Mouse (Mus musculus) adrenal gland, adult 2 months (tissue): ENCODE measurements at regions not wholly inside any gene's neighbourhood (a gene's known extent, or its start where the extent isn't known, plus 50 kb on each side); places are given as distances from the start of the nearest gene placed in this dataset.
A peak's percentile ranks its signal among the peaks of the same experiment; 100 is the strongest.

ENCODE experiments used
- DNase-seq: peaks from one replicate; pipeline ENCODE4 v3.0.0; 2021

- peak; percentile 33 for DNase-seq
Observed at GRCm38 (mm10) chr5:116900846-116901245, 215.1 kb downstream of the Suds3 start.

DNA sequence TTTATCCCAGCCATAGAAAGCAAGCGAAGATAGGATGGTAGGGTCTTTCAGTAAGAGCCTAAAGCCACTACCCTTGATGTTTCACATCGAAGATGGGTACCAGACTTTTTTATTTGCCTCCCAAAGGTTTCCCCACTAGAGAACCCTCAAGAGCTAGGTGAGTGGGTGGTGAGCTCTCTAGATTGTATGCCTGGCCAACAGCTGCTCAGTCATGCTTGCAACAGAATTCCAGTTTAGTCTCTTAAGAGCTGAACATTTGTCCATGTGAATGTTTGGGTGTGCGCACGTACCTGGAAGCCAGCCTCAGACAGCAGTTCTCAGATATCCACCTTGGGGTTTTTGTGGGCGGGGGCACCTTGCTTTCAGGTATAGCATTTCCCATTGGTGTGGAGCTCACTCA is 218.5 kb downstream of the Suds3 start:
- no peak for DNase-seq

DNA sequence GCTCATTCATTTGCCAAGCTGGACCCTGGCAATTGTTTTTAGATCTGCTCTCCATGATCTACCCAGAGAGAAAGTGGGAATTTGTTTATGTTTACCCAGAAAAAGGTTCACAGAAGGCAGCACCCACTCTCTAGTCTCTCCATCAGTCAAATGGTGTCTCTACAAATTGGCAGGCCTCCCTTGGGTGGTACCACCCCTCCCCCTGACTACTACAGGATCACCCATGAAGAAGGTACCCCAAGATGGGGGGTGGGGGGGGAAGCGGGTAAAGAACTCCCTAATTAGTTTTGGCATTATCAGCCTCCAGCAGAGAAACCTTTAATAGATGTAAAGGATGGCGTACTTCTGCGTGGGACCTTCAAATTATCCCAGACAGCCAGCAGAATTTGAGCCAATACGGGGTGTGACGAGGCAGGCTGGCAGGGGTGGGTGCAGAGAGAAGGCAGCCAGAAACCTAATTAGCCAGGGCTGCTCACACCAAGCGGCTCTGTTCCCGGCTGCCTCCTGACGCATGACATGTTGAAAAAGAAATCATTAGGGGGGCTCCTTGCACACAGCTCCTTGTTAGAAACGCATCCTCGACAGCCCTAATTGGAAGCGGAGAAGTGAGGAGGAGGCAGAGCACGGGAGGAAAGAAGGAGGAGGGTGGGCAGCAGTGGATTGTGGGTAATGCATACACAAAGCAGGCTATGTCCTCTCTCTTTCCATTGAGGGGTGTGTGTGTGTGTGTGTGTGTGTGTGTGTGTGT is 220.7 kb downstream of the Suds3 start:
- DNase-seq: no peak

- peak; percentile 4 for DNase-seq
Observed at GRCm38 (mm10) chr5:116894575-116894974, 221.3 kb downstream of the Suds3 start.

- DNase-seq: no peak
Observed at GRCm38 (mm10) chr5:116892877-116893276, 223.0 kb downstream of the Suds3 start.

GRCm38 (mm10) chr5:116889224-116889623 is 226.7 kb downstream of the Suds3 start:
- DNase-seq: no peak

DNA sequence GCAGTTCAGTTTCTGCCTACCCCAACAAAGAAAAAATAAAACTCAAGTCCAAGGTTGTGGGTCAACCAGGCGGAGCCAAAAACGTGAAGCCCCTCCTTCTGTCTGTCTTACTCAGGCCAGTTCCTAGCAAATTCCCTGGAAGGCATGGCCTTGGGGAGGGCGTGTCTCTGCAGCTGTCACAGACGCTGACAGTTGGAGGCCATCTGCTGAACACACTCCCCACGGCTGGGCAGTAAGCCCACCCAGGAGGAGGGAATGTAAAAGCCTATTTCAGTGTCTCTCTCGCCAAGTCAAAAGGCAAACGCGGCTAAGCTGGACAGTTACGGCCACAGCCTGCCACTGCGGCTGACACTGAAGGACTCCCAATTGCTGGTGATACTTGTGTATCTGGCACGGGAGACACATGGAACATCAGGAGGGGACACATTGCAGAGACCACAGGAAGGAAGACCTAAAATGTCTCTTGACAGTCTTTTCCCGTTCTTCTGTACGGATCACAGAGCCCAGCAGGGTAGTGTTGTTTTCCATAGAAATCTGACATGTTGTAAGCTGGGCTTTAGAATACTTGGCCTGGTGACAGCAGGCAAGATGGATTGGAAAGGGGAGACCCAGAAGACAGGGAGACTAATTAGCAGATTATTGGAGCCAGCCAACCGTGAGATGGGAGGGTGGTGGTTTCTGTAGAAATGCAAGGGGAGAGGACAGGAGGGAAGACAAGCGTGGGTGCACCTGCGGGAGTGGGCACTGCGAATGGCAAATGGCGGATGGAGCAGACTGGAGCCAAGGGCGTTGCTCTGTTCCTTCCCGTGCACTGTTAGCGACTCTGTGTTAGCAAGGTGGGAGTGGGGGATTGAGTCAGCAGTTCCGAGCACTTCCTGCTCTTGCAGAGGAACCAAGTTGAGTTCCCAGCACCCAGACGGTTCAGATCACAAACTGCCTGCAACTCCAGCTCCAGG is 229.5 kb downstream of the Suds3 start:
- DNase-seq: peak; percentile 59

GRCm38 (mm10) chr5:116879761-116880160 is 236.2 kb downstream of the Suds3 start:
- no peak for DNase-seq

- no peak for DNase-seq
Observed at GRCm38 (mm10) chr5:116874941-116875340, 241.0 kb downstream of the Suds3 start.

- DNase-seq: no peak
Observed at GRCm38 (mm10) chr5:116868115-116868514, 247.8 kb downstream of the Suds3 start.

GRCm38 (mm10) chr5:116864275-116864674 is 251.6 kb downstream of the Suds3 start:
- no peak for DNase-seq

DNA sequence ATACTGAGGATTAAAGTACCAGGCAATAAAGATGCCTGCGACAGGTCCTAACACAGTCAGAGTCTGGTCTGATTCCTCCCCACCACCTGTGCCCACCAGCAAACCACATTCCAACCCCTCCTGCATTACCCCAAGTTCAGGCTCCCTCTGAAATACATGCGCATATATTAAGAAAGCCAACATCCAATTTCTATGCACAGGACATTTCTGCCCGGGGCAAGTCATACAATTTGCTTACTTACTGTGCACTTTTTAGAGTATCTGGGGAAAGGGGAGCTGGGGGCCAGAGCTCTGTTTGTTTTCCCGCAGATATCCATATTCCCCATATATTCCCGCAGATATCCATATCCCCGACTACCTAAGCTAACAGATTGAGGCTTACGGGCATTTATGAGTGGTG is 261.1 kb upstream of the Srrm4 start:
- DNase-seq: no peak

- no peak for DNase-seq
Observed at GRCm38 (mm10) chr5:116831874-116832273, 240.3 kb upstream of the Srrm4 start.

DNA sequence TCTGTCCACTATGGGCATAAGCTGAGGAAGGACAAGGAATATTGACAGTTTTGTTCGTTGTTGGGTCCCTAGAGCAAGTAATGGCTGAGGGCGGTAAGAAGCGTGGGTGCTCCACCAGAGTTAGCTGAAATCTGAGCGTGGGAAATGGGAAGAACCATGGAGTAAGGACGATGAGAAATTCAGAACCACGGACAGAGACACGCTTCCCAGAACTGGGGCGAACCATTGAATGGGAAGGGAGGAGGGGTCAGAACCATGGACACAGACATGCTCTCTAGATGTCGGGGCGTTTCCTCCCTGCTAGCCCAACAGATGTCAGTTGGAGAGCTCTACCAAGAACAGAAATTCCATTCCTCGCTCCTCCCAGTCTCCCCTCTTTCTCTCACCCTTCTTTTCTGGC is 238.2 kb upstream of the Srrm4 start:
- peak; percentile 1 for DNase-seq

DNA sequence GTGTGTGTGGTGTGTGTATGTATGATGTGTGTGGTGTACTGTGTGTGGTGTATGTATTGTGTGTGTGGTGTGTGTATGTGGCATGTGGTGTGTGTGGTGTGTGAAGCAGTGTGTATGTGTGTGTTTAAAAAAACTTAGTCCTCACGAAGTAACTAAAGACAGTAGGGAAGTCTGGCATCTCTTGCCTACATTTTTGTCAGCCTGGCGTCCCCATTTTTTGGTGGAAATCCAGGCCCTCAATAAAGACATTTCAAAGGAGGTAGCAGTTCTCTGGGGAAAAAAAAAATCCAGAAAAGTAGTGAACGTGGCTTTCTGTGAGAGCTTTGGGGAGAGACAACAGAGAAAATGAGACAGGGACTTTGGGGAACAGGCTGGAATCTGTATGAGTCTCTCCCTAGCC is 231.6 kb upstream of the Srrm4 start:
- no peak for DNase-seq

DNA sequence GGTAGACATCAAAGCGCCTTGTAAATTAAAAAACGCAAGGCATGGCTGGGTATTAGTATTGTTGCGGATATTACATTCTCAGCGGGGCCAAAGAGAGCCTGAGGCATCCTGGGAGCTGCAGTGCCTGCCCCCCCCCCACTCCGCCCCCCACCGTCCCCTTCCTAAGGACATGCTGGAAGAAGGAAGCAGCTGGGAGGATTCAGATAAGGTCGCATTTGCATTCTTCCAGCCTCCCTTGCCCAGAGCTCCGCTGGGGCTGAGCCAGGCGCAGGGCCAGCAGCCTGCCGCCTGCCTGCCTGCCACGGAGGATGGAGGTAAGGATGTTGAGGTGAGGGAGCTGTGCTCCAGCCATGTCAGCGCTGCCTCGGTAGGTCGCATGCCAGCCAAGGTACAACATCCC is 230.5 kb upstream of the Srrm4 start:
- no peak for DNase-seq

DNA sequence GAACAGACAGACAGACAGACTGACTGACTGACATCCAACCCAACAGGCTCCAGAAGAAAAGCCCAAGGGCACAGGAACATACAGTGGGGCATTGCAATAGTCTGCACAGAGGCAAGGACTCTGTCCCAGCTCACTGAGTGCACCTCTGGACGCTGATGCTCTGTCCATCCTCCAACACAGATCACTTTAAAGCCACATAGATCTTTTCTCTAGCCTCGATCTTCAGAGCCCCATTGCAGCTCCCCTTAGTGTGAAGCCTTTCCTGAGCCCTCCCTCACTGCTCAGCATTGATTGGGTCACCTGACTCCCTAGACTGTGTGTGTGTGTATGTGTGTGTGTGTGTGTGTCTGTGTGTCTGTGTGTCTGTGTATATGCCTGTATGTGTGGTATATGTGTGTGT is 218.2 kb upstream of the Srrm4 start:
- no peak for DNase-seq

DNA sequence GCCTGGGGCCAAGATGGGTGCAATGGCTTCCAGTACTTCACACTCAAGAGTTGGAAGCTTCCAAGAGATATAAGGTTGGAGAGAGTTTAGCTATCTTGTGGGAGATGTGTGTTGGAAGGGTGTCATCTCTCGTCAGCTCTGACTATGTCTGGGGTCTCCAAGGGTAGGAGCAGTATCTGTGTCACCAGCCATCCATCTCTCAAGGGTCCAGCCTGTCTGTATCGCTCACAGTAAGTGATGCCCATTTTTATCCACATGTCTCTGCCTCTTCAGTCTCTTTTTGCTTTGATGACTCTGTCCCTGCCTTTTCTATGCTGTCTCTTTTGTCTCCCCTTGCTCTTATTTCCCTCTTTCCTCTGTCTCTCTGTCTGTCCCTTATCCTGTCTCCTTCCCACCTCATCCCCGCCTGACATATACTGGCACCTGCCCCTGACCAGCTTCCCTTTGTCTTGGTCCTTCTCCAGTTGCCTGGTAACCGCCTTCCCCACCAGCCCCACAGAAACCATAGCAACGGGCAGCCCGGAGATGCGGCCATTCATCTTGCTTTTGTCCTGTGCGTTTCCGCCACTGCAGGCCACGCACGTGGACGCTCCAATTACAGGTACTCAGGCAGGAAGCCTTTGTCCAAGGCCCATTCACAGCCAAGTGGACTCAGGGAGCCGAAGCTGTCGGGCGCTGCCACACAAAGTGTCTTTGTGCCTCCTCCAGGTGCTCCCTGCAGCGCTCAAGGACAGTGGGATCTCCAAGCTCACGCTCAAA is 217.6 kb upstream of the Srrm4 start:
- no peak for DNase-seq

GRCm38 (mm10) chr5:116797460-116797859 is 205.8 kb upstream of the Srrm4 start:
- DNase-seq: no peak

- DNase-seq: no peak
Observed at GRCm38 (mm10) chr5:116795169-116795568, 203.6 kb upstream of the Srrm4 start.

GRCm38 (mm10) chr5:116790419-116790818 is 198.8 kb upstream of the Srrm4 start:
- DNase-seq: no peak

DNA sequence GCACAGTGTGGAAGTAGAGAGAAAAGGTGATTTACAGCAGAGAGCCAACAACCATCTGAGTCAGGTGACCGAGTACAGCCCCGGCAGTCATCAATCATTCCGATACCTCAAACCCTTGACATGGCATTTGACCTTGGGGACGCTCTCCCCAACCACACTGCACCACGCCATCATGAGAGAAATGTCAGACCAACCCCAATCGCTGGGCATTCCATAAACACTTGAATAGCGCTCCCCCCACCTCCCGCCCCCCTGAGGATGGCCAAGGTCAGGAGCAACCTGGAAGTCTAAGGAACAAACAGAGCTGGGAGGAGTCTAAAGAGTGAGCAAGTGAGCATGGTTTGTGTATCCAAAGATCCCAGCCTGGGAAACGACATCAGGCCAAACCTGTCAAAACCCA is 198.2 kb upstream of the Srrm4 start:
- no peak for DNase-seq

DNA sequence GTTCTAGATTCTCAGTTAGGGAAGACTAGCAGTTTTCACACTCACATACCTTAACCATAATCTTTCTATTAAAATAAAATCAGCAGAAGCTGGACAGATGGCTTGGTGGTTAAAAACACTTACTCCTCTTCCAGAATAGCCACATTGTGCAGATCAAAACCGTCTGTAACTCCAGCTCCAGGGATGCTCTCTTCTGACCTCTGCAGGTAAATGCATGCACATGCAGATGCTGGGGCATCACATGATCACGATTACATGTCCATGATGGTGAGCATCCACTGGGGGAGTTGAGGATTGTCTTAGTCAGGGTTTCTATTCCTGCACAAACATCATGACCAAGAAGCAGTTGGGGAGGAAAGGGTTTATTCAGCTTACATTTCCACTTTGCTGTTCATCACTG is 184.8 kb upstream of the Srrm4 start:
- DNase-seq: no peak
